ENCODE assay signal across 1 mouse cellular context in genomic region chr5:135996162-135996561, GRCm38 (mm10).
TF ChIP-seq lines count a peak whose summit lies in the region.

No protein-coding gene starts in this region.

TF ChIP-seq in myocyte, 11 proteins besides CTCF, POLR2A, EP300 and RAD21:
- no peak for TF ChIP-seq MAX (IDR thresholded peaks at IDR 0.05; ENCODE audit: low read depth)
- TF ChIP-seq POLR2AphosphoS2 (IDR thresholded peaks at IDR 0.05; ENCODE audit: insufficient read length, low read depth) = no peak
- TF ChIP-seq REST (IDR thresholded peaks at IDR 0.05; ENCODE audit: insufficient read depth, insufficient read length) = no peak
- no peak for TF ChIP-seq SRF (IDR thresholded peaks at IDR 0.05; ENCODE audit: control insufficient read depth, insufficient read length, low read depth)
- TF ChIP-seq TCF3 (IDR thresholded peaks at IDR 0.05; ENCODE audit: insufficient read length, low read depth) = no peak
- TF ChIP-seq MYOG (IDR thresholded peaks at IDR 0.05; ENCODE audit: control insufficient read depth in 1 of 3, insufficient read depth in 1 of 3, insufficient read length in 2 of 3, low read depth in 2 of 3) = no peak
- TF ChIP-seq TCF12 (IDR thresholded peaks at IDR 0.05; ENCODE audit: insufficient read depth, poor library complexity, severe bottlenecking) = no peak
- no peak for TF ChIP-seq MYOD1 (IDR thresholded peaks at IDR 0.05; ENCODE audit: control insufficient read depth in 1 of 3, insufficient read length in 2 of 3, low read depth in 2 of 3)
- no peak for TF ChIP-seq USF1 (IDR thresholded peaks at IDR 0.05; ENCODE audit: low read depth)
- no peak for TF ChIP-seq E2F4 (IDR thresholded peaks at IDR 0.05; ENCODE audit: insufficient read depth)
